Mouse (Mus musculus): Measurements from ENCODE around the gene Agap1. TPM values are rescaled to one million over a fixed set of nuclear protein-coding genes. Genes with fewer than 3 reads are reported as not detected.

Agap1 gene
- polyA plus RNA-seq (2017; shearing (Covaris generic)), result not detected

GRCm38 (mm10) chr1:89454196-89455123, at the start of gene Agap1:
Gene Agap1, plus strand, starts transcription at chr1:89454806.

GRCm38 (mm10) chr1:89931120-89931519, 476.5 kb downstream of the Agap1 start, which contains the start of gene Gbx2:
Gene Gbx2, minus strand, starts transcription at chr1:89931179.

